Mouse (Mus musculus) hindbrain, embryonic 16.5 days (tissue): Measurements from ENCODE around the gene Ticrr. TPM values are rescaled to one million over a fixed set of nuclear protein-coding genes. Genes with fewer than 3 reads are reported as not detected.

Source experiments
- ATAC-seq: fragments of 200-750 bp; cut with Nextera tagmentation; 2 replicates; pipeline ENCODE4 v1.8.0; 2017; ENCODE audit warnings: moderate TSS enrichment, moderate library complexity
- H3K27ac ChIP-seq: fragments of 300-500 bp; sonication (generic); 2 replicates; pipeline ENCODE4 v1.5.1; 2014; ENCODE audit warnings: low read depth, mild to moderate bottlenecking, control low read depth, low read length, moderate library complexity
- H3K27me3 ChIP-seq: fragments of 300-500 bp; sonication (generic); replicated peaks from 2 replicates; pipeline ENCODE4 v1.6.1; 2014; ENCODE audit warnings: low read length; ENCODE audit not compliant: control insufficient read depth, insufficient read depth
- H3K36me3 ChIP-seq: fragments of 300-500 bp; sonication (generic); 2 replicates; pipeline ENCODE4 v1.6.1; 2014; ENCODE audit warnings: mild to moderate bottlenecking, low read length, moderate library complexity, mixed read lengths; ENCODE audit not compliant: control insufficient read depth, insufficient read depth
- H3K4me1 ChIP-seq: fragments of 300-500 bp; sonication (generic); 2 replicates; pipeline ENCODE4 v1.6.1; 2014; ENCODE audit warnings: low read depth, low read length; ENCODE audit not compliant: control insufficient read depth, insufficient read depth
- H3K4me2 ChIP-seq: fragments of 300-500 bp; sonication (generic); 2 replicates; pipeline ENCODE4 v1.6.1; 2014; ENCODE audit warnings: mild to moderate bottlenecking, low read length, control low read depth, moderate library complexity
- H3K4me3 ChIP-seq: fragments of 300-500 bp; sonication (generic); 2 replicates; pipeline ENCODE4 v1.5.1; 2014; ENCODE audit warnings: mild to moderate bottlenecking, low read length, control low read depth, moderate library complexity
- H3K9ac ChIP-seq: fragments of 300-500 bp; sonication (generic); 2 replicates; pipeline ENCODE4 v1.6.1; 2014; ENCODE audit warnings: low read depth, mild to moderate bottlenecking, control low read depth, low read length, moderate library complexity
- H3K9me3 ChIP-seq: fragments of 300-500 bp; sonication (generic); 2 replicates; pipeline ENCODE4 v1.6.1; 2014; ENCODE audit warnings: mild to moderate bottlenecking, low read length, moderate library complexity; ENCODE audit not compliant: control insufficient read depth
- WGBS: fragments of 180-500 bp; shearing (Covaris S2); extraction: QIAGEN DNeasy Blood & Tissue Kit; methylation state at CpG from one replicate; pipeline ENCODE4 v1.1.7; 2014; 5-methylcytosine and 5-hydroxymethylcytosine counted together
- polyA plus RNA-seq: library from polyadenylated mRNA; unstranded; fragments of >200 nt; fragmentation: Nextera tagmentation; extraction: Ambion mirVana; gene quantifications from 2 replicates; pipeline ENCODE4 v1.2.1, GENCODE M21; 2015

Ticrr gene
- polyA plus RNA-seq, 1 experiment from 2014 or later = 1.8 TPM

GRCm38 (mm10) chr7:79666690-79667089, 6.7 kb downstream of the Ticrr start:
- H3K4me3 ChIP-seq = no peak overlapping the region
- H3K27ac ChIP-seq = no peak overlapping the region
- H3K36me3 ChIP-seq = no peaks in the 10 kb centered on the region
- no peaks in the 10 kb centered on the region for H3K9me3 ChIP-seq
- no peak overlapping the region for H3K9ac ChIP-seq
- no peaks in the 10 kb centered on the region for H3K4me1 ChIP-seq
- no peak for ATAC-seq
- H3K4me2 ChIP-seq = no peak overlapping the region
- H3K27me3 ChIP-seq = no peaks in the 10 kb centered on the region

- no peak overlapping the region for H3K4me2 ChIP-seq
- ATAC-seq = no peak
- no peaks in the 10 kb centered on the region for H3K4me1 ChIP-seq
- WGBS = 94% methylated on average over 4 of the region's 4 CpGs
- H3K9ac ChIP-seq = no peak overlapping the region
- no peaks in the 10 kb centered on the region for H3K36me3 ChIP-seq
- no peaks in the 10 kb centered on the region for H3K27me3 ChIP-seq
- no peaks in the 10 kb centered on the region for H3K9me3 ChIP-seq
- no peak overlapping the region for H3K4me3 ChIP-seq
- H3K27ac ChIP-seq = no peak overlapping the region
These were observed 11.1 kb downstream of the Ticrr start for GRCm38 (mm10) chr7:79670900-79671604.

- H3K9me3 ChIP-seq = no peaks in the 10 kb centered on the region
- no peaks in the 10 kb centered on the region for H3K36me3 ChIP-seq
- no peak for ATAC-seq
- H3K27me3 ChIP-seq = no peaks in the 10 kb centered on the region
- H3K4me1 ChIP-seq = no peaks in the 10 kb centered on the region
- no peak overlapping the region for H3K4me2 ChIP-seq
- H3K27ac ChIP-seq = no peak overlapping the region
- no peak overlapping the region for H3K4me3 ChIP-seq
- no peak overlapping the region for H3K9ac ChIP-seq
These were observed 19.2 kb downstream of the Ticrr start for GRCm38 (mm10) chr7:79679186-79679585.

DNA sequence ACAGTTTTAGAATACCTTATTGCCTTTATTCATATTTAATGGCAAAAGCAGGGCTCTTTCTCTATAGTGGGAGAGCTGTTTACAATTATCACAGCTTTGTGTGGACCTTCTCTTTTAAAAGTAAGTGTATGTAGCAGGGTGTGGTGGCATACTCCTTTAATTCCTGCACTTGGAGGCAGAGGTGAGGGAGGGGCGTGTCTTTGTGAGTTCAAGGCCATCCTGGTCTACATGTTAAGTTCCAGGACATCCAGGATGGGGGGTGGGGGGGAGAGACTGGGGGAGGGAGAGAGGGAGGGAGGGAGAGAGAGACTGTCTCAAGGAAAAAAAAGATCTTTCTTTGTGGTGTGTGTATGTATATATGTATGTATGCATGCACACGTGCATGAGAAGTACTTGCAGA, 20.2 kb downstream of the Ticrr start:
- peaks cover 3% of the 10 kb centered on the region for H3K36me3 ChIP-seq
- no peak overlapping the region for H3K27ac ChIP-seq
- no peaks in the 10 kb centered on the region for H3K4me1 ChIP-seq
- no peak for ATAC-seq
- H3K27me3 ChIP-seq = no peaks in the 10 kb centered on the region
- no peaks in the 10 kb centered on the region for H3K9me3 ChIP-seq
- H3K9ac ChIP-seq = no peak overlapping the region
- H3K4me3 ChIP-seq = no peak overlapping the region
- WGBS = 99% methylated on average over 2 of the region's 2 CpGs
- H3K4me2 ChIP-seq = no peak overlapping the region

DNA sequence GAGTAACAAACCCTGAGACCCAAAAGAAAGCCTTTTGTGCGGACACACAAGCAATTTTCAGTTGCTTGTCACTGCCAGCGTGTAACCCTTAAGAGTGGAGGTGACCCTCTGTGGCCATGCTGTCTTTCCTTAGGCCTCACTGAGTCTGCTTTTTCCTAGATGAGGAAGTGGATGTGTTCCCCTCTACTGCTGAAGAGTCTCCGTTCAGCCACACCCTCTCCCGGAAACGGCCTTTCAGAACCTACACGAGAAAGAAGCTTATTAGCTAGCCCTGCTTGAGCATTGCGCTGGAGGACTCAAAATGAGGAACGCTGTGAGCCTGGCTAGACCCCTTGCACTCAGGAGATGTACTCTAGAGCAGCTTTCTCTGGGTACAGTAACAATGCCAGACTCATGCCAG, 36.5 kb downstream of the Ticrr start:
- Histone ChIP-seq H3K4me2 (no peak overlapping the region), H3K9ac (no peak overlapping the region), H3K4me3 (no peak overlapping the region), H3K27ac (no peak overlapping the region), H3K27me3 (no peaks in the 10 kb centered on the region), H3K36me3 (peaks cover 3% of the 10 kb centered on the region; the same call in 1 of the 2 replicates), H3K9me3 (no peaks in the 10 kb centered on the region), H3K4me1 (no peaks in the 10 kb centered on the region)
- no peak for ATAC-seq
- WGBS = 88% methylated on average over 8 of the region's 8 CpGs

DNA sequence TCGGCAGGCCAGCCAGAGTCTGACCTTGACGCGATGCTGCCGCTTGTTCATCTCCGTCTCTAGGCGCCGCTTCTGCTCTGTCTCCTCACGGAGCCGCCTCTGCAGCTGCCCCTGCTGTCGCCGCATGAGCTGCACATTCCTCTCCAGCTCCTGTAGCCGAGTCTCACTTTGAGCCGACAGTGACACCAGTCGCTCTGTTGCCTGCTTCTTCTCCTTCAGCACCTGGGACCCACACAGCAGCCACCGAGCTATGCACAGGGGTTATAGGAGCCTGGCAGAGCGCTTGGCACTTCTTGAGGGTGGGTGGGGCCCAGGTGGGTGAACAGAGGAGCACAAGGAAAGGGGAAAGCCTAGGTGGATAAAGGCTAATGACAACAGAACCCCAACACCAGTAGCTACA, 42.8 kb downstream of the Ticrr start:
- no peak for ATAC-seq
- Histone ChIP-seq H3K4me3 (no peak overlapping the region), H3K4me1 (no peaks in the 10 kb centered on the region), H3K36me3 (no peaks in the 10 kb centered on the region), H3K9me3 (no peaks in the 10 kb centered on the region), H3K27me3 (no peaks in the 10 kb centered on the region), H3K27ac (no peak overlapping the region), H3K4me2 (no peak overlapping the region), H3K9ac (no peak overlapping the region)
- WGBS = 74% methylated on average over 16 of the region's 16 CpGs

DNA sequence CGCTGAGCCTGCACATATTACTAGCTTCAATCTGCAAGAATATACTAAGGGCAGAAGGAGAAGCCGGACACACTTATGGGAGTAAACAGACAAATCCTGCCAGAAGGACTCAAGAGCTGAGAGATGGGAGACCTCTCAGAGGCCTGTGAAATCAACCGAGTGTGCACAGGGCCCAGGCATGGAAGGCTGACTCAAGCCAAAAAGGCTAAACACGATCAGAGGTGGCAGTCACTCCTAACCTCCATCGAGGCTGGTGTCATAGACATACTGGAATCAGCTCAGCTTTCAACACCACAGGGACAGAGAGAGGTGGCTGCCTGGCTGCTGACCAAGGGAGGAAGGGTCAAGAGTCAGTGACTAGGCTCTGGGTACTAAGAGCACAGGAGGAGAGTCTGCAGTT, 45.2 kb downstream of the Ticrr start:
- Histone ChIP-seq H3K4me2 (no peak overlapping the region), H3K27me3 (0 out of 2 replicates have a peak, but pooled peaks cover 2% of the 10 kb centered on the region), H3K9me3 (no peaks in the 10 kb centered on the region), H3K27ac (no peak overlapping the region), H3K9ac (no peak overlapping the region), H3K4me1 (no peaks in the 10 kb centered on the region; the same call in 1 of the 2 replicates), H3K36me3 (no peaks in the 10 kb centered on the region), H3K4me3 (no peak overlapping the region)
- no peak for ATAC-seq
- 92% methylated on average over 5 of the region's 5 CpGs for WGBS

GRCm38 (mm10) chr7:79710130-79710607, 50.2 kb downstream of the Ticrr start:
- Histone ChIP-seq H3K4me2 (peak overlapping the region; percentile 61), H3K27me3 (0 out of 2 replicates have a peak, but pooled peaks cover 2% of the 10 kb centered on the region), H3K27ac (peak overlapping the region; percentile 48), H3K4me1 (peaks cover 9% of the 10 kb centered on the region; the same call in 1 of the 2 replicates), H3K36me3 (no peaks in the 10 kb centered on the region), H3K9ac (peak overlapping the region; percentile 53), H3K4me3 (peak overlapping the region; percentile 53), H3K9me3 (no peaks in the 10 kb centered on the region)
- 1% methylated on average over 55 of the region's 55 CpGs for WGBS
- ATAC-seq = peak; percentile 92

DNA sequence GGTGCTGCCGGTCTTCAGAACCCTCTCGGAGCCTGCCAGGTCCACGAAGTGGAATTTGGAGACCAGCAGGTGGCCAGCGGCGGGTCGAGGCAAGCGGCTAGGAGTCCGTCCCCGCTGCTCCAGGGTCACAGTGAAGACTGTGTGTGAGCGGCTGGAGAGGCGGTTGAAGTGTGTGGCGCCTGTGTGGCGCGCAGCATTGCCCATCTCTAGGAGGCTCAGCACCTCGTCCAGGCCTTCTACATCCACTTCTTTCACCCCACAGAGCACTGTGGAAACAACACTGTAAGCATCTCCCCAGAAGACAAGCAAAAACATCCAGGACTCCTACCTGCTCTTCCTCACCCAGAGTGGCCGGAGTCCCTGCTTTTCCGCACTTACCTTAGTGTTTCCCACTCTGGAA, 50.8 kb downstream of the Ticrr start:
- Histone ChIP-seq H3K4me2 (peak overlapping the region; percentile 61), H3K4me1 (peaks cover 15% of the 10 kb centered on the region; the same call in 1 of the 2 replicates), H3K36me3 (no peaks in the 10 kb centered on the region), H3K27me3 (0 out of 2 replicates have a peak, but pooled peaks cover 2% of the 10 kb centered on the region), H3K9ac (peak overlapping the region; percentile 53), H3K9me3 (no peaks in the 10 kb centered on the region), H3K4me3 (peak overlapping the region; percentile 53), H3K27ac (peak overlapping the region; percentile 48)
- ATAC-seq = no peak; the same call in 1 of the 2 replicates
- WGBS = 21% methylated on average over 17 of the region's 17 CpGs
